Mouse (Mus musculus) megakaryocyte-erythroid progenitor cell, adult 5-6 weeks (primary cell): ENCODE data around the gene Olfr150. TPM values are rescaled to one million over a fixed set of nuclear protein-coding genes. Genes with fewer than 3 reads are reported as not detected.
"Not testable (repeated sequence)": the region's sequence is repeated elsewhere in the genome, so short reads cannot be mapped to it uniquely, and the experiment has no call there.

Experiments used
- ATAC-seq: replicated peaks from 2 replicates; pipeline ENCODE4 v1.8.0; 2016; ENCODE audit warnings: mild to moderate bottlenecking, inconsistent platforms; ENCODE audit not compliant: severe bottlenecking, poor library complexity, low FRiP score, low TSS enrichment
- total RNA-seq, 2 experiments: library from RNA; stranded (forward) in 1 of 2; stranded (reverse) in 1 of 2; fragments of 200-1000, 215-1000 nt in 1 of 2; fragments of >200 nt in 1 of 2; fragmentation: Nextera tagmentation in 1 of 2; gene quantifications; 2 replicates each; pipeline ENCODE4 v1.2.3; 2014 to 2017

The Olfr150 gene
- total RNA-seq (2014; fragmentation: Nextera tagmentation) (not detected in 2 replicates), total RNA-seq (2017) (not detected in 2 replicates)

GRCm38 (mm10) chr9:39730678-39731077 is at the start of gene Olfr150:
Gene Olfr150, plus strand, starts transcription at chr9:39730978.
- ATAC-seq, result no peak

GRCm38 (mm10) chr9:39701123-39701522 is 29.7 kb upstream of the Olfr150 start:
- not testable (repeated sequence) for ATAC-seq

GRCm38 (mm10) chr9:39707017-39707416 is 23.8 kb upstream of the Olfr150 start, which contains the start of gene Olfr149:
Gene Olfr149, minus strand, starts transcription at chr9:39707117.
- no peak for ATAC-seq

- ATAC-seq, result no peak
Measured at GRCm38 (mm10) chr9:39708958-39709357, 21.8 kb upstream of the Olfr150 start.

- ATAC-seq, result no peak
Measured at GRCm38 (mm10) chr9:39711053-39711452, 19.7 kb upstream of the Olfr150 start, which contains the start of gene Olfr965. Gene Olfr965, plus strand, starts transcription at chr9:39711353.

GRCm38 (mm10) chr9:39740741-39741140 is 10.0 kb downstream of the Olfr150 start:
- ATAC-seq, result no peak

GRCm38 (mm10) chr9:39745949-39746348 is 15.2 kb downstream of the Olfr150 start, which contains the start of gene Olfr967:
Gene Olfr967, plus strand, starts transcription at chr9:39746249.
- no peak for ATAC-seq

- ATAC-seq, result no peak
Measured at GRCm38 (mm10) chr9:39746428-39746827, 15.7 kb downstream of the Olfr150 start.

GRCm38 (mm10) chr9:39783153-39783552 is 52.4 kb downstream of the Olfr150 start, which contains the start of gene Olfr968:
Gene Olfr968, minus strand, starts transcription at chr9:39783253.
- no peak for ATAC-seq

Other genes starting within 250 kb of the Olfr150 start
- not detected in 2 replicates for gene Olfr44, start 237.0 kb upstream of the Olfr150 start, total RNA-seq (2014; fragmentation: Nextera tagmentation)
- not detected in 2 replicates for gene Olfr44, start 237.0 kb upstream of the Olfr150 start, total RNA-seq (2017)
- gene Olfr957, start 215.2 kb upstream of the Olfr150 start, total RNA-seq (2014; fragmentation: Nextera tagmentation), result not detected in 2 replicates
- not detected in 2 replicates for gene Olfr957, start 215.2 kb upstream of the Olfr150 start, total RNA-seq (2017)
- not detected in 2 replicates for gene Olfr958, start 176.9 kb upstream of the Olfr150 start, total RNA-seq (2014; fragmentation: Nextera tagmentation)
- not detected in 2 replicates for gene Olfr958, start 176.9 kb upstream of the Olfr150 start, total RNA-seq (2017)
- gene Olfr959, start 155.4 kb upstream of the Olfr150 start, total RNA-seq (2014; fragmentation: Nextera tagmentation), result not detected in 2 replicates
- not detected in 2 replicates for gene Olfr959, start 155.4 kb upstream of the Olfr150 start, total RNA-seq (2017)
- not detected in 2 replicates for gene AW551984, start 126.6 kb upstream of the Olfr150 start, total RNA-seq (2014; fragmentation: Nextera tagmentation)
- gene AW551984, start 126.6 kb upstream of the Olfr150 start, total RNA-seq (2017), result not detected in 2 replicates
- not detected in 2 replicates for gene Olfr148, start 120.3 kb upstream of the Olfr150 start, total RNA-seq (2014; fragmentation: Nextera tagmentation)
- gene Olfr148, start 120.3 kb upstream of the Olfr150 start, total RNA-seq (2017), result not detected in 2 replicates
- gene Olfr960, start 109.6 kb upstream of the Olfr150 start, total RNA-seq (2014; fragmentation: Nextera tagmentation), result not detected in 2 replicates
- not detected in 2 replicates for gene Olfr960, start 109.6 kb upstream of the Olfr150 start, total RNA-seq (2017)
- gene Olfr961, start 85.9 kb upstream of the Olfr150 start, total RNA-seq (2014; fragmentation: Nextera tagmentation), result not detected in 2 replicates
- not detected in 2 replicates for gene Olfr961, start 85.9 kb upstream of the Olfr150 start, total RNA-seq (2017)
- gene Olfr963, start 63.8 kb upstream of the Olfr150 start, total RNA-seq (2014; fragmentation: Nextera tagmentation), result not detected in 2 replicates
- not detected in 2 replicates for gene Olfr963, start 63.8 kb upstream of the Olfr150 start, total RNA-seq (2017)
- not detected in 2 replicates for gene Olfr149, start 23.9 kb upstream of the Olfr150 start, total RNA-seq (2014; fragmentation: Nextera tagmentation)
- not detected in 2 replicates for gene Olfr149, start 23.9 kb upstream of the Olfr150 start, total RNA-seq (2017)
- not detected in 2 replicates for gene Olfr965, start 19.6 kb upstream of the Olfr150 start, total RNA-seq (2014; fragmentation: Nextera tagmentation)
- not detected in 2 replicates for gene Olfr965, start 19.6 kb upstream of the Olfr150 start, total RNA-seq (2017)
- gene Olfr967, start 15.3 kb downstream of the Olfr150 start, total RNA-seq (2014; fragmentation: Nextera tagmentation), result not detected in 2 replicates
- not detected in 2 replicates for gene Olfr967, start 15.3 kb downstream of the Olfr150 start, total RNA-seq (2017)
- gene Olfr968, start 52.3 kb downstream of the Olfr150 start, total RNA-seq (2014; fragmentation: Nextera tagmentation), result not detected in 2 replicates
- gene Olfr968, start 52.3 kb downstream of the Olfr150 start, total RNA-seq (2017), result not detected in 2 replicates
- gene Olfr969, start 60.0 kb downstream of the Olfr150 start, total RNA-seq (2014; fragmentation: Nextera tagmentation), result not detected in 2 replicates
- gene Olfr969, start 60.0 kb downstream of the Olfr150 start, total RNA-seq (2017), result not detected in 2 replicates
- gene Olfr970, start 77.9 kb downstream of the Olfr150 start, total RNA-seq (2014; fragmentation: Nextera tagmentation), result not detected in 2 replicates
- gene Olfr970, start 77.9 kb downstream of the Olfr150 start, total RNA-seq (2017), result not detected in 2 replicates
- gene Olfr971, start 105.9 kb downstream of the Olfr150 start, total RNA-seq (2014; fragmentation: Nextera tagmentation), result not detected in 2 replicates
- gene Olfr971, start 105.9 kb downstream of the Olfr150 start, total RNA-seq (2017), result not detected in 2 replicates
- not detected in 2 replicates for gene Olfr972, start 135.4 kb downstream of the Olfr150 start, total RNA-seq (2014; fragmentation: Nextera tagmentation)
- not detected in 2 replicates for gene Olfr972, start 135.4 kb downstream of the Olfr150 start, total RNA-seq (2017)
- not detected in 2 replicates for gene Olfr229, start 176.4 kb downstream of the Olfr150 start, total RNA-seq (2014; fragmentation: Nextera tagmentation)
- gene Olfr229, start 176.4 kb downstream of the Olfr150 start, total RNA-seq (2017), result not detected in 2 replicates
- not detected in 2 replicates for gene Olfr974, start 206.5 kb downstream of the Olfr150 start, total RNA-seq (2014; fragmentation: Nextera tagmentation)
- not detected in 2 replicates for gene Olfr974, start 206.5 kb downstream of the Olfr150 start, total RNA-seq (2017)
- gene Olfr975, start 221.1 kb downstream of the Olfr150 start, total RNA-seq (2014; fragmentation: Nextera tagmentation), result not detected in 2 replicates
- not detected in 2 replicates for gene Olfr975, start 221.1 kb downstream of the Olfr150 start, total RNA-seq (2017)
- not detected in 2 replicates for gene Olfr976, start 230.2 kb downstream of the Olfr150 start, total RNA-seq (2014; fragmentation: Nextera tagmentation)
- gene Olfr976, start 230.2 kb downstream of the Olfr150 start, total RNA-seq (2017), result not detected in 2 replicates